Mouse (Mus musculus) erythroblast, embryonic 14.5 days (primary cell): ENCODE data around the gene Mdc1.

ENCODE experiments used
- GATA1 ChIP-seq: IDR thresholded peaks from 2 replicates; pipeline ENCODE4 v1.6.1; 2012; ENCODE audit warnings: low read length, inconsistent platforms, mixed read lengths
- TAL1 ChIP-seq: IDR thresholded peaks from 3 replicates; pipeline ENCODE4 v1.6.1; 2012; ENCODE audit warnings: low read length, inconsistent platforms, mixed read lengths

GRCm38 (mm10) chr17:35870151-35870883, 29.0 kb downstream of the Mdc1 start:
- no peak for TF ChIP-seq GATA1
- TF ChIP-seq TAL1: no peak
